Mouse (Mus musculus): ENCODE measurements around the gene Zfp750.

Zfp750 gene

GRCm38 (mm10) chr11:121536528-121536927 is 17.4 kb upstream of the Zfp750 start:
- no peak for DNase-seq

GRCm38 (mm10) chr11:121529747-121530146 is 10.6 kb upstream of the Zfp750 start:
- DNase-seq = no peak

- DNase-seq = no peak
Measured at GRCm38 (mm10) chr11:121524191-121524590, 5.1 kb upstream of the Zfp750 start.

DNA sequence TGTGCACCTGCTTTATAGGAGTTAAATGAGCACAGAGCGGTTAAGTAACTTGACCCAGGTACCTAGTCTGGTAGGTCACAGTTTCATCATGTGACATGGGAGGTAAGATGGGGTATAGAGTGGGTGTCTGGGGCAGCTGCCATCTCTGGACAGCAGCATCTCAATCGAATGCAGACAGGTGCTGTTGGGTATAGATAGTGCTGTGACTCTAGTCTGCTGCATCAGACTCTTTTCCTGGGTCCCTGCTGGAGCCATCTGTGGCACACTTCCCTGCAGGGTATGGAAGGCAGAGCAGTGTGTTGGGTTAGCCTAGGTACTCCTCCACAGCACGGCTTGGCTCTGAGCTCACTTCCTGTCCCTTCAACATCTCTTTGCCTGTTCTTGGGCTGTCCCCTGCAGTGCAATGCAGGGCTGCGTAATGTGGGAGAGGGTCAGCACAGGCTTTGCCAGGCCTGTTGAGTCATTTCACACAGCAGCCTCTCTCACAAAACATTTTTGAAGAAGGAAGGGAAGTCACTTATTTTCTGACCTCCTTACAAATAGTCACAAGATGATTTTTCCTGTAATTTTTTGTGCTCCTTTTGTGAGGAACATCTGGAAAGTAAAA is 3.1 kb upstream of the Zfp750 start:
- DNase-seq = no peak

- no peak for DNase-seq
Measured at GRCm38 (mm10) chr11:121520761-121521160, 1.6 kb upstream of the Zfp750 start.

DNA sequence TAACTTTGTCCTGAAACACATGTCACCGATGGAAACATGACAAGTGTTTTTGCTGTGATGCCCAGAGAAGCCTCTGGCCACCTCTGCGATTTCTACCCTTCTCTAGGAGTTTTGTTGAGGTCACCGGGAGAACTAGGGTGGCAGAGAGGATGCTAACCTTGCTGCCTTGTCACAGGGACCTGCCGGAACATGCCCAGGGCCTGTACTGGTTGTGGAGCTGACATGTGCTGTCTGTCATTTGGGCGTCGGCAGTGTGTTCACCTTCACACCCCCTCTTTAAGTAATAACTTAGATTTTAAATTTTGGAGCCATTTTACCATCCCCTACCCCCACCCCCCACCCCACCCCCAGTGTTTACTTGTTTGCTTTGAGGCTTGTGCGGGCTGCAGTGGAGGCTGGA is 570 bp upstream of the Zfp750 start:
- no peak for DNase-seq

- peak; percentile 26 to 45 for DNase-seq
Measured at GRCm38 (mm10) chr11:121517687-121518465, 1.3 kb downstream of the Zfp750 start.

DNA sequence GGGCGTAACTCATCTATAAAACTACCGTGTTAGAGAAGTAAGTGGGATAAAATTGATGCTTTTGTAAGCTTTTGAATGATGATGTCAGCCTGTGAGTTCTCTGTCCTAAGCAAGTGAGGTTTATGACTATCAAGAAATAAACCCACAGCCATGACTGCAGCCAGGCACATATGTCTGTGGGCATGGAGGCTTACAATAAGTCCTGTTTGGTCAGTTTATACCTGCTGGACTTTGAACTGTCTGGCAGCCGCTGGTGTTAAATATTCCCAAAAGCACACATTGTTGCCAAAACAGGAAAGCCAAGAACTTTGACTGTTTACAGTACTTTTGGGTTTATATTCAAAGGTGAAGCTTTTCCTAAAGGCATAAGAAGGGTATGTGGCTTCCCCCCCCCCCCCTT is 2.2 kb downstream of the Zfp750 start:
- DNase-seq = peak; percentile 72 to 80

- no peak for DNase-seq
Measured at GRCm38 (mm10) chr11:121515996-121516395, 3.1 kb downstream of the Zfp750 start.

GRCm38 (mm10) chr11:121512896-121513572 is 6.1 kb downstream of the Zfp750 start:
- no peak for DNase-seq

- peak; percentile 56 to 75 for DNase-seq
Measured at GRCm38 (mm10) chr11:121510512-121511246, 8.5 kb downstream of the Zfp750 start.

- DNase-seq = no peak
Measured at GRCm38 (mm10) chr11:121508478-121508877, 10.7 kb downstream of the Zfp750 start.

DNA sequence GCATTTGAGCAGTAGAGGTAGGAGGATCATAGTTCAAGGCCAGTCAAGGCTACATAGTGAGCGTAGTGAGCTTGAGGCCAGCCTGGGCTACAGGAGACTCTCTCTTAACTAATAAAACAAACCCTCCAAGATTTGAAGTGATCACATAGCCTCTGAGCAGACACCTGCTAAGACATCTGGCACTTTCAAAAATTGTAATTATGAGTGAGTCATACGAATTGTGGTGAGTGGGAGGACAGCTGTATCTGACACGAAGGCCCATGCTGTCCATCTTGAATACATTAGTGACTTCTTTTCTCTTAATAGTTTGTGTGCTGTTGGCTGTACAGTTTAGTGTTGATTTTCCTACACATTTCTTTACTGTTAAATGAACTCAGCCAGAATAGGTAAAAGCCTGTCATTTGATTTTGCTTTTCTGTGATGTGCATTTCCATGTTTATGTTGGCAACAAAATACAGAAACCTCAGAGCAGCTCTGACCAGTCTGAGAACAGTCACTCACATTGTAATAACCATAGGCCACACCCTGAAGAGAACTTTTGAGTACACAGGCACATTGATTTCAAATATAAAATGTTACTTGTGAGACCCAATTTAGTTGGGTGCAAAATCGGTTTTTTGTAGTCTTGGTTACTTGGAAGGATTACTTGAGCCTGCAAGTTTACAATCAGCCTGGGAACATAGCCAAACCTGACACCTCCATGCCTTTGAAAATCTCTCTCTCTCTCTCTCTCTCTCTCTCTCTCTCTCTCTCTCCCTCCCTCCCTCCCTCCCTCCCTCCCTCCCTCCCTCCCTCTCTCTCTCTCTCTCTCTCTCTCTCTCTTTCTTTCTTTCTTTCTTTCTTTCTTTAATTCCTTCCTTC is 16.9 kb downstream of the Zfp750 start:
- DNase-seq = no peak

DNA sequence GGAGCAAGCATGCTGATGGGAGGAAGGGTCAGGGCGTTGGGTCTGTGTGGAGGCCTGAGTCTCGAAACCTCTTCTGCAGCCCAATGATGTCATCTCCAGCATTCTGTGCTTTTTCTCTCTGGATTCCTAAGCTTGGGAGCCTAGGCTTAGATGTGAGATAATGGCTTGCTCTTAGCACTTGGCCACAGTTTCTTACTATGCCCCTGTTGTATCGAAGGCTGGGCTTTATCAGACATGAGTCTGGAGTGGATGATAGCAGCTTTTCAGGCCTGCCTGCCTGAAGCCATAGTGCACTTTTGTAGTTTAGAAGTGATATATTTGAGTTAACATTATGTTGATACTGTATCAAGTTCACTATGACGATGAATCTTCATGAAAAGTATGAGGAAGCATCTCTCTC is 17.6 kb downstream of the Zfp750 start:
- no peak for DNase-seq

DNA sequence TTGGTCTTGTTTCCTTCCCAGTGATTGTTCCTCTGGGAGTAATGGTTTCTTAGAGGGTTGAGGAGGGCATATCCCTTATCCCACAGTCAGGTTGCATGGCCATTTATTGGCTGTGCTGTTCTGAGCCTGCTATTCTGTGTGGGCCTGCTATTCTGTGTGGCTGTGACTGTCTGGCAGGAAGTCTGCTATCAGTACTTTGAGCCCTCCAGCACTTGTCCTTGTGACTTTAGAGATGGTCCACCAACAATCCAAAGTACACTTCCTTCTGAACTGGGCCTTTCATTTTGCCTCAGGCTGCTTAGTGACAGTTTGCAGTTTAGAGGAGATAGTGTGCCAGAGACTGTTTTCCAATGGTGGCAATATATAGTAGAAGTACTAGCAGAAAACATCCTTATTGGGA is 18.5 kb downstream of the Zfp750 start:
- no peak for DNase-seq

GRCm38 (mm10) chr11:121490651-121491050 is 28.5 kb downstream of the Zfp750 start:
- no peak for DNase-seq

DNA sequence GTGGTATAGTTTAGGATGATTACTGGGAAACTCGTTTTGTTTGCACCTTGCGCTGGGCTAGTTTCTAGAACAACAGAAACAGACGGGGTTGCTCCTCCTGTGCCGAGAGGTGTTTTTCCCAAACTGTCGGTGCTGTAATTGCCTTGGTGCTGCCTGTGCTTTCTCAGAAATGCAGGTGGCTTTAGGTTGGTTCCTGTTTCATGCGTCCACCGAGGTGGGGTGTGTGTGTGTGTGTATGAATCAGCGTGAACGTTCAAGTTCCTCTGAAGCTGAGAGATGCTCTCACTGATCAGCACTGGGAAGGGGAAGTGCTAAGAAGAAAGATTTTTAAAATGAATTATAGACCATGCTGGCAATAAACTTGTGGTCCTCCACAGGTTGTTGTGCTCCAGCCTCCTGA is 33.3 kb downstream of the Zfp750 start:
- DNase-seq = no peak

DNA sequence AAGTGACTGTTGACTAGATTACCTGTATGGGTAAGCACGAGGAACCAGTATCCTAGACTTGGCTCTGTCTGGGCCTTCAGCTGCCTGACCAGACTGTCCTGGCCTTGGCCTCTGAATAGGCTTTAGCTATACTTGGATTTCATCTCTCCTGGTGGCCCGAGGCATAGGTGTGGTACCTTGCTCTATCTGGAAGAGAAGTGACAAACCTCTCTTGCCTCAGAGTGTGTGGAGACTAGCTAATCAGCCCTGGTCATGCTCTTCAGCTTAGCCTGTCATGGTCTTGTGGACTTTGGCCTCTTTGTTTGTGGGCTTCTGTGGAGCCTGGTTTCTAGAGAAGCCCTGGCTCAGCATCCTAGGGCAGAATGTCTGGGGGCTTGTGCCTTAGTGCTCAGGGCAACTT is 38.0 kb downstream of the Zfp750 start:
- DNase-seq = peak in 1 of 2 experiments; percentile 17

DNA sequence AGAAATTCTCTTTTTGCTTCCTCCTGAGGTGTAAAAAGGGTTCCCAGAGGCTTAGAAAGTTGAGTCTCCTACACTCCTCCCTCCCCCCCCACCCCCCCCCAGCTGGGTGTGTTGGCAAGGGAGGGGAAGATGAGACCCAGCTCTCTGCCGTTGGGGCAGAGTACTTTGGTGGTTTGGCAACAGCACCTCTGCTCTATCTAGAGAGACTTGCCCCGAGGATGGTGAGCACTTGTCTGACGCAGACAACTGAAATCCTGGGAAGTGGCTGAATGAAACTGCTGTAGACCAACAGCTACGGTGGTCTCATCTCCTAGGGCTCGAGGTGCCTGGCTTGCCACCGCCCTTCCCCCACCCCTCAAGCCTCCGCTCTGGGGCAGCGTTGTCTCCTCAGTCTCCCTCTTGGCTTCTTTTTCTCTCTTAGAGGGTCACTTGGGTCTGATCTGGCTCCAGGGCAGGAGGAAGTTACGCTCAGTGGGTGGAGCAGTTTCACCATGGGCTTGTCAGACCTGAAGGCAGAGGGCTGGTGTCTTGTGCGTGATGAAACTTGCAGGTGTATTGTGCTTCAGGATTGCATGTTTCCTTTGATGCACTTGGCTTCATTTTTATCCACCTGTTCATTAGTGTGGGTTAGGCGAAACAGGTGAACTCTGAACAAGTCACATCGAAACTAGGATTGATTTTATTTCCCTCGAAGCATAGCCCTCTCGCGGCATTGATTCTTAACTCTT is 39.5 kb downstream of the Zfp750 start:
- DNase-seq = no peak

DNA sequence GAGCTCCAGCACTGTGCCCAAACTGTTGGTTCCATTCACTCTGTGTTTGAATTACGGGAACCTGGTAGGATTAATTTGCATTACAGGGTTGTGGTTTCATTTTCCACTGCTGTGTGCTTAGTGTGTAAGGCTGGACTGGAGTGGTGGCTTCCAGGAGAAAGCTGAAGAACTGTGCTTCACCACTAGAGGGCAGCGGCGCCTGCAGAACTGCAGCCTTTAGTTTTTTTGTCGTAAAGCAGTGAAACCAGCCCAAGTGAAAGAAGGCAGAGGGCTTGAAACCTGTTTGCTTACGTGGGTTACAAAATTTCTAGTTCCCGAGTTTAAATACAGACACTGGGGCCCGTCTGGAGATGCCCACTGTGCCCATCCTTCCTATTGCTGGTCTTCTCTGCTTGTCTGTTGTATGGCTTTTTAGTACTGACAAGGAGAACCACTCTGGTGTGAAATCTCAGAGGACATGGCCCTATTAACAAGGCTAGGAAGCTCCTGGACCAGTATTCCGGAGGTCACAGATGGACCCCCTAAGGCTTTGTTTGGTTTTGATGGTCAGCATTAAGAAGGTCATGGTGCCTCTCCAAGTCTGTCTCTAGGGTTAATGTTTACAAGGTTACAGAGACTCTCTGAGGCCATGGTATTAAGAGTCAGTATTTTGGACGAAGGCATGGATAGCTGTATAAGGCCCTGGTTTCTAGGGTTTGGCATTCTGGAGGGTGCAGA is 43.3 kb downstream of the Zfp750 start:
- peak; percentile 79 to 84 for DNase-seq

GRCm38 (mm10) chr11:121474831-121475230 is 44.3 kb downstream of the Zfp750 start:
- no peak for DNase-seq

All from kidney, postnatal 25 days (tissue).